Mouse (Mus musculus) stomach, embryonic 16.5 days (tissue): Measurements from ENCODE around the gene Kctd8. TPM values are rescaled to one million over a fixed set of nuclear protein-coding genes. Genes with fewer than 3 reads are reported as not detected.
"Not testable (repeated sequence)": the region's sequence is repeated elsewhere in the genome, so short reads cannot be mapped to it uniquely, and the experiment has no call there.

Source experiments
- ATAC-seq: fragments of 200-750 bp; cut with Nextera tagmentation; 2 replicates; pipeline ENCODE4 v1.8.0; 2017; ENCODE audit warnings: moderate number of reproducible peaks, moderate TSS enrichment; ENCODE audit not compliant: insufficient read depth, low FRiP score
- H3K27ac ChIP-seq: fragments of 300-500 bp; sonication (generic); 2 replicates; pipeline ENCODE4 v1.5.1; 2014; ENCODE audit warnings: low read length
- H3K27me3 ChIP-seq: fragments of 300-500 bp; sonication (generic); 2 replicates; pipeline ENCODE4 v1.6.1; 2014; ENCODE audit warnings: low read length, control low read depth, mixed read lengths; ENCODE audit not compliant: control insufficient read depth, insufficient read depth
- H3K36me3 ChIP-seq: fragments of 300-500 bp; sonication (generic); 2 replicates; pipeline ENCODE4 v1.6.1; 2014; ENCODE audit warnings: low read length; ENCODE audit not compliant: control insufficient read depth, insufficient read depth
- H3K4me1 ChIP-seq: fragments of 300-500 bp; sonication (generic); 2 replicates; pipeline ENCODE4 v1.6.1; 2014; ENCODE audit warnings: low read length, control low read depth, mixed read lengths; ENCODE audit not compliant: control insufficient read depth, insufficient read depth
- H3K4me2 ChIP-seq: fragments of 300-500 bp; sonication (generic); 2 replicates; pipeline ENCODE4 v1.6.1; 2014; ENCODE audit warnings: low read depth, low read length, mixed read lengths
- H3K4me3 ChIP-seq: fragments of 300-500 bp; sonication (generic); replicated peaks from 2 replicates; pipeline ENCODE4 v1.5.1; 2014; ENCODE audit warnings: mild to moderate bottlenecking, low read length
- H3K9ac ChIP-seq: fragments of 300-500 bp; sonication (generic); 2 replicates; pipeline ENCODE4 v1.6.1; 2014; ENCODE audit warnings: low read length
- H3K9me3 ChIP-seq: fragments of 300-500 bp; sonication (generic); replicated peaks from 2 replicates; pipeline ENCODE4 v1.6.1; 2016; ENCODE audit warnings: low read length, control low read depth; ENCODE audit not compliant: control insufficient read depth
- WGBS: fragments of 180-500 bp; shearing (Covaris S2); extraction: QIAGEN DNeasy Blood & Tissue Kit; methylation state at CpG from one replicate; pipeline ENCODE4 v1.1.7; 2014; 5-methylcytosine and 5-hydroxymethylcytosine counted together
- polyA plus RNA-seq: library from polyadenylated mRNA; unstranded; fragments of >200 nt; fragmentation: Nextera tagmentation; extraction: Ambion mirVana; gene quantifications from 2 replicates; pipeline ENCODE4 v1.2.1, GENCODE M21; 2015

Gene Kctd8
- polyA plus RNA-seq, 1 experiment from 2014 or later = 2.4 TPM

GRCm38 (mm10) chr5:69312611-69313010 is 28.9 kb downstream of the Kctd8 start:
- Histone ChIP-seq H3K9ac (no peak overlapping the region), H3K4me1 (no peaks in the 10 kb centered on the region), H3K27ac (no peak overlapping the region), H3K27me3 (no peaks in the 10 kb centered on the region), H3K36me3 (no peaks in the 10 kb centered on the region), H3K4me2 (no peak overlapping the region), H3K9me3 (no peaks in the 10 kb centered on the region), H3K4me3 (no peak overlapping the region)
- 67% methylated on average over 7 of the region's 7 CpGs for WGBS
- no peak for ATAC-seq

- Histone ChIP-seq H3K9me3 (no peaks in the 10 kb centered on the region), H3K36me3 (no peaks in the 10 kb centered on the region), H3K4me2 (no peak overlapping the region), H3K27me3 (no peaks in the 10 kb centered on the region), H3K4me1 (no peaks in the 10 kb centered on the region), H3K4me3 (no peak overlapping the region), H3K27ac (no peak overlapping the region), H3K9ac (no peak overlapping the region)
- no peak for ATAC-seq
- WGBS = 16% methylated on average over 1 of the region's 1 CpGs
Measured at GRCm38 (mm10) chr5:69301665-69302064, 39.8 kb downstream of the Kctd8 start.

- no peak overlapping the region for H3K4me3 ChIP-seq
- no peak overlapping the region for H3K27ac ChIP-seq
- WGBS = 76% methylated on average over 6 of the region's 6 CpGs
- H3K36me3 ChIP-seq = no peaks in the 10 kb centered on the region
- H3K4me2 ChIP-seq = no peak overlapping the region
- H3K9ac ChIP-seq = no peak overlapping the region
- H3K4me1 ChIP-seq = no peaks in the 10 kb centered on the region
- H3K9me3 ChIP-seq = no peaks in the 10 kb centered on the region
- H3K27me3 ChIP-seq = no peaks in the 10 kb centered on the region
- ATAC-seq = no peak
Measured at GRCm38 (mm10) chr5:69292353-69292752, 49.1 kb downstream of the Kctd8 start.

GRCm38 (mm10) chr5:69284359-69284758 is 57.1 kb downstream of the Kctd8 start:
- H3K9ac ChIP-seq = no peak overlapping the region
- H3K36me3 ChIP-seq = no peaks in the 10 kb centered on the region
- no peak overlapping the region for H3K4me3 ChIP-seq
- 79% methylated on average over 6 of the region's 6 CpGs for WGBS
- no peaks in the 10 kb centered on the region for H3K4me1 ChIP-seq
- no peaks in the 10 kb centered on the region for H3K9me3 ChIP-seq
- ATAC-seq = no peak
- H3K4me2 ChIP-seq = no peak overlapping the region
- H3K27me3 ChIP-seq = no peaks in the 10 kb centered on the region
- H3K27ac ChIP-seq = no peak overlapping the region

GRCm38 (mm10) chr5:69252366-69252765 is 89.1 kb downstream of the Kctd8 start:
- no peaks in the 10 kb centered on the region for H3K36me3 ChIP-seq
- H3K4me1 ChIP-seq = no peaks in the 10 kb centered on the region
- WGBS = 64% methylated on average over 2 of the region's 2 CpGs
- H3K4me3 ChIP-seq = no peak overlapping the region
- H3K27me3 ChIP-seq = no peaks in the 10 kb centered on the region
- ATAC-seq = no peak
- H3K9ac ChIP-seq = no peak overlapping the region
- no peaks in the 10 kb centered on the region for H3K9me3 ChIP-seq
- H3K27ac ChIP-seq = no peak overlapping the region
- H3K4me2 ChIP-seq = no peak overlapping the region

GRCm38 (mm10) chr5:69241931-69242330 is 99.5 kb downstream of the Kctd8 start:
- WGBS = 71% methylated on average over 1 of the region's 1 CpGs
- no peak overlapping the region for H3K4me3 ChIP-seq
- no peaks in the 10 kb centered on the region for H3K27me3 ChIP-seq
- H3K36me3 ChIP-seq = no peaks in the 10 kb centered on the region
- H3K9ac ChIP-seq = no peak overlapping the region
- H3K9me3 ChIP-seq = no peaks in the 10 kb centered on the region
- H3K27ac ChIP-seq = no peak overlapping the region
- no peak overlapping the region for H3K4me2 ChIP-seq
- ATAC-seq = no peak
- no peaks in the 10 kb centered on the region for H3K4me1 ChIP-seq

GRCm38 (mm10) chr5:69233560-69233959 is 107.9 kb downstream of the Kctd8 start:
- H3K4me3 ChIP-seq = no peak overlapping the region
- H3K27me3 ChIP-seq = no peaks in the 10 kb centered on the region
- no peak overlapping the region for H3K4me2 ChIP-seq
- no peak overlapping the region for H3K9ac ChIP-seq
- ATAC-seq = no peak
- 71% methylated on average over 4 of the region's 4 CpGs for WGBS
- H3K27ac ChIP-seq = no peak overlapping the region
- H3K9me3 ChIP-seq = no peaks in the 10 kb centered on the region
- H3K36me3 ChIP-seq = no peaks in the 10 kb centered on the region
- no peaks in the 10 kb centered on the region for H3K4me1 ChIP-seq

- H3K36me3 ChIP-seq, H3K27me3 ChIP-seq, H3K4me2 ChIP-seq, H3K4me1 ChIP-seq, ATAC-seq, H3K9me3 ChIP-seq, H3K27ac ChIP-seq, H3K9ac ChIP-seq, H3K4me3 ChIP-seq: not testable (repeated sequence)
- 73% methylated on average over 1 of the region's 1 CpGs for WGBS
Measured at GRCm38 (mm10) chr5:69231649-69232048, 109.8 kb downstream of the Kctd8 start.

GRCm38 (mm10) chr5:69227147-69227546 is 114.3 kb downstream of the Kctd8 start:
- WGBS = 60% methylated on average over 2 of the region's 2 CpGs
- H3K9me3 ChIP-seq = no peaks in the 10 kb centered on the region

GRCm38 (mm10) chr5:69222608-69223007 is 118.9 kb downstream of the Kctd8 start:
- no peaks in the 10 kb centered on the region for H3K4me1 ChIP-seq
- H3K4me3 ChIP-seq = no peak overlapping the region
- H3K4me2 ChIP-seq = no peak overlapping the region
- no peaks in the 10 kb centered on the region for H3K27me3 ChIP-seq
- ATAC-seq = no peak
- no peaks in the 10 kb centered on the region for H3K36me3 ChIP-seq
- H3K27ac ChIP-seq = no peak overlapping the region
- H3K9ac ChIP-seq = no peak overlapping the region
- WGBS = 69% methylated on average over 1 of the region's 1 CpGs
- H3K9me3 ChIP-seq = no peaks in the 10 kb centered on the region

More at GRCm38 (mm10) chr5:69227147-69227546, 114.3 kb downstream of the Kctd8 start:
- Histone ChIP-seq H3K4me2 (no peak overlapping the region), H3K4me1 (no peaks in the 10 kb centered on the region), H3K36me3 (no peaks in the 10 kb centered on the region), H3K27me3 (no peaks in the 10 kb centered on the region), H3K9ac (no peak overlapping the region), H3K4me3 (no peak overlapping the region), H3K27ac (no peak overlapping the region)
- no peak for ATAC-seq
